Mouse (Mus musculus) megakaryocyte, embryonic 14.5 days (primary cell): ENCODE results near the gene 4933430I17Rik.

Source experiments
- FLI1 ChIP-seq: IDR thresholded peaks from 2 replicates; pipeline ENCODE4 v1.6.1; 2012; ENCODE audit warnings: low read length, inconsistent platforms, mixed read lengths
- GATA1 ChIP-seq: IDR thresholded peaks from 3 replicates; pipeline ENCODE4 v1.6.1; 2012; ENCODE audit warnings: mixed read lengths, low read length, inconsistent platforms, borderline replicate concordance

GRCm38 (mm10) chr4:62551966-62552365 lies 26.8 kb downstream of the 4933430I17Rik start:
- no peak for TF ChIP-seq GATA1
- TF ChIP-seq FLI1: no peak
